Mouse (Mus musculus): ENCODE data around the gene Olfr844.

Olfr844 gene

GRCm38 (mm10) chr9:19316047-19316446, at the start of gene Olfr844:
Olfr844 (plus strand) TSS chr9:19316347.
- no peak for DNase-seq (ENCODE audit: low spot score)

GRCm38 (mm10) chr9:19336157-19336556, 20.0 kb downstream of the Olfr844 start, which contains the start of gene Olfr845:
Olfr845 (plus strand) TSS chr9:19336457.
- DNase-seq (ENCODE audit: low spot score), result no peak

- DNase-seq (ENCODE audit: low spot score), result no peak
Measured at GRCm38 (mm10) chr9:19363905-19364304, 47.8 kb downstream of the Olfr844 start, which contains the start of gene Olfr846. Olfr846 (minus strand) TSS chr9:19364005.
